In the genomic region with DNA sequence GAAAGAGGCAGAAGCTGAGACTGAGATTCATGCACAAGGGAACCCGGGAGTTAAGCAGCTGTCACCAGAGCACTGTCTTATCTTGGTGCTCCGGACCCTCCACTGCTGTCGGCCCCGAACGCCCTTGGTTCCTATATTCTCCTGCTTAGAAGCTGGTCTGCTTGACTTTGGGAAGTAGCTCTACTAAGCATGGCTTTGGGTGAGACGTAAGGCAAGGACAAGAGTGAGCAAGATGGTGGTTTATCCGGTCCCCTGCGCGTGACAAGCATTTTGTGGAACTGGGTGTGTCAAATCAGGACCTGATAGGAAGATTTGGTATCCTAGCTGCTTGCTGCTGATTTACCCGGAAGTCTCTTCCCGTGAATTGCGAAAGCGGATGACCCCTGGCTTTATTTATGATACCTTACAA, we compare ENCODE assay signal across 1 mouse cellular context.
TF ChIP-seq lines count a peak whose summit lies in the region.

No protein-coding gene starts in this region.

TF ChIP-seq in CH12.LX, 34 proteins besides CTCF, POLR2A, EP300 and RAD21 (continued from another document):
- TF ChIP-seq ETS1 (conservative IDR thresholded peaks at IDR 0.05; ENCODE audit: low read depth, low read length) (no peak), MAFK (IDR thresholded peaks at IDR 0.05; ENCODE audit: insufficient replicate concordance, low read length) (no peak), ELF1 (IDR thresholded peaks at IDR 0.05; ENCODE audit: low read depth, low read length) (no peak), BHLHE40 (IDR thresholded peaks at IDR 0.05; ENCODE audit: low read depth, low read length) (no peak), E2F4 (IDR thresholded peaks at IDR 0.05; ENCODE audit: insufficient replicate concordance, low read depth, low read length) (no peak), PAX5 (IDR thresholded peaks at IDR 0.05; ENCODE audit: low read length) (no peak), NRF1 (IDR thresholded peaks at IDR 0.05; ENCODE audit: low read depth, low read length) (no peak), ZC3H11A (IDR thresholded peaks at IDR 0.05; ENCODE audit: low read depth, low read length) (no peak)
